Mouse (Mus musculus): ENCODE results near the gene Dhh. TPM values are rescaled to one million over a fixed set of nuclear protein-coding genes. Genes with fewer than 3 reads are reported as not detected.
"Not testable (repeated sequence)": the region's sequence is repeated elsewhere in the genome, so short reads cannot be mapped to it uniquely, and the experiment has no call there.

The Dhh gene
- under 1 TPM in 3 of 4 experiments, not detected in 1; 0.12 to 0.39 (median 0.13) TPM for total RNA-seq (2022)

DNA sequence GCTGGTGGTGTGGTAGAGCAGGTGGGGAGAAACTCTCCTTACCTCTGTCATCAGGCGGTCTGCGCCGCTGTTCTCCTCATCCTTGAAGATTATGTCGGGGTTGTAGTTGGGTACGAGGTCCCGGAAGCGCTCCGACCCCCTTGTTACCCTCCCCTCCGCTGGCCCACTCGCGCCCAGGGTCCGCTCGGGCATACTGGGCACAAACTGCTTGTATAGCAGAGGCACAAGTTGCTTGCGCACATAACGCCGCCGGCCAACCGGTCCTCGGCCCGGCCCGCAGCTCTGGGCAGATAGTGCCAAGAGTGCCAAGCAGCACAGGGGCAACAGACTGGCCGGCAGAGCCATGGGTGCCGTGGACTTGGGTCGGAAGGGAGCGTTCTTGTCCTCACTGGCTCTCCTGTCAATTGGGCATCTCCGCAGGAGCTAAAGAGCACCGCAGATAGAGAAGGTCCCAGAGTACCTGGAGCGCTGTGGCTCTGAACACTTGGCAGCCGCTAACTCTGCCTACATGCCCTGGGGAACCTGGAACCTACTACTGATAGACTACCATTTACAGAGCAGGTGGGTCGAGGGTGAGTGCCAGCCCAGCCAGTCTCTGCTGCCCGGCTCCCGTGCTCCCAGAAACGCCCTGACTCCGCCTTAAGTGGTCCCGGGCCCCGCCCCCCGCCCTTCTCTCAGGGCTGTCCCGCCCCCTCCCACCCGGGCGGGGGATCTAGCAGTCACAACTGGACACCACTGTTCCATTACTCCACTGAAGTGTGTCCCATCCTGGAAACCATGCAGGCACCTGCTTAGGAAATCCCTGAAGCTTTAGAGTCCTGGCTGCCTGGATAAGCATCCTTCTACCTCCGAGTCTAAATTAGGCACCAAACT, at the start of gene Dhh:
Gene Dhh (minus strand): TSS at position 613 of the 873 bp plus-strand sequence.
- DNase-seq (ENCODE audit: low spot score in 2 of 2) = no peak

DNA sequence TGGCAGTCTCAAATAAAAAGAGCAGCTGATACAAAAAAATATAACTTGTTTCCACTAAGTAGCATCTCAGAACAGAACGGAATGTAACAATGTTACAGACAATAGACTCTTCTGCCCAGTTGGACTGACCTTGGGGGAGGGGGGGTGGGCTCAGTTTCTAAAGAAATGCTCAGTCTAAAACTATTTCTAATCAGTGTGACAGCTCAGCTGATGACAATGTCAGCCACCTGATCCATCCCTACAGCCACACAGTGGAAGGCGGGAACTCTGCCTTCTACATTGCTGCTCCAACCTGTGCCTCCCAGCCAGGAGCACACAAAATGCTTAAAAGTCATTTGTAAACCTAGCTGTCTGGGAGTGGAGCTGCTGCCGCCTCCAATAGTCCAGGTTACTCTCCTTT, 49.5 kb upstream of the Dhh start:
- DNase-seq (ENCODE audit: low spot score in 2 of 2) = no peak

DNA sequence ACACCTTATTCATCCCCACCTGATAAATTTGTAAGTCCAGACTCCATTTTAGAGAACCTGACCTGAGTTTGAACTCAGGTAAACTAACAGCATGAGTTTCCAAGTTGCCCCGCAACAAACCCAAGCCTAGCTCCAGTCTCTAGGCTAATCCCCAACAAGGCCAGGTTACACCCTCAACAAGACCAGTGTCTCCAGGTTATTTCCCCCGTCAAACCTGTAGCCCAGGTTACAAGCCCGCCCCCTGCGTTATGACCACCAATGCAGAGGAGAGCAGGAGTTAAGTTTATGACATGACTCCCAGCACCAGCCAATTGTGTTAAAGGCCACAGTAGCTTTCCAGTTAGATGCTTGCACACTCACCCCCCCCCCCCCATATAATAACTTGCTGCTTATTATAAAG, 44.8 kb upstream of the Dhh start:
- DNase-seq (ENCODE audit: low spot score in 2 of 2) = no peak

- no peak for DNase-seq (ENCODE audit: low spot score in 2 of 2)
Measured at GRCm38 (mm10) chr15:98942081-98942480, 43.7 kb upstream of the Dhh start.

- no peak for DNase-seq (ENCODE audit: low spot score in 2 of 2)
Measured at GRCm38 (mm10) chr15:98941539-98941938, 43.2 kb upstream of the Dhh start.

DNA sequence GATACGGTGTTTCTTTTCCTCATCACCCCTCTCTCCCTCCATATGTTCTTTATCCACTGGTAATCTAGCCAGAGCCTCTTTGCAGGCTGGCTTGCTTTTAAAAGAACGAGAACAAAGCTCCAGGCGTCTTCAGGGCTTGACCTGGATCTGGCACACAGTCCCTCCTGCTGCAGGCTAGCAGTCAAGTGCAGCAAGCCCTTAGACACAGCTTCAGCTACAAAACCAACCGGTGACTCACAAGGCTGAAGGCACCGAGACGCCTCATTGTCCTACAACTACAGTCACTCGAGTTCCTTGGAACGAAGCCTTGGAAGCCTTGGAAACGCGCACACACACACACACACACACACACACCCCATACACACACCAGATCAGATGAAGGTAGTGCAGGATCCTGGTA, 42.5 kb upstream of the Dhh start:
- DNase-seq (ENCODE audit: low spot score in 2 of 2) = no peak

DNA sequence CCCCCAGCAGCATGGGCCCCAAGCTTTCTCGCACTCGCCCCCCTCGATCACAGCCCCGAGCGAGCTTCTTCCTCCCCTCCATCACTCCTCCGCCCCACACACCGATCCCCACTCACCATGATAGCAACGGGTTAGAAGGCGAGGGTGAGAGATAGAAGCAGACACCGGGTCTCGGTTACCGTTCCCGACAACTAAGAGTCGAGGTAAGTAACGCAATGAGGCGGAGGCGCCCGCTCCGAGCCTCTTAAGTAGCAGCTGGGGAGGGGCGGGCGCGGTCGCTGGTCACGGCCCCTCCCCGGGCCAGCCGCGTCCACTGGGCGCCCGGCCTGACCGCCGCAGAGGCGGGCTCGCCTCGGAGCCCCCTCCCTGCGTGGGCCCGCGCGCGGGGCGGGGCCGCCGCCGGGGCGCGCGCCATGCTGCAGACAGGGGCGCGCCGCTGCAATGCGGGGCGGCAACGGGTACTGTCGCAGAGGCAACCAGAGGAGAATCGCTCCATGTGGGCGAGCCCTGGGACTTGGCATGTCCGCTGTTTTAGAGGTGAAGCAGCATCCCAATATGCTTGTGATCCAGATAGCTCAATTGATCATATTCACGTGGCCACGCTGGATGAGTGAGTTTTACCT, 36.0 kb upstream of the Dhh start, which contains the start of gene Tuba1b:
Gene Tuba1b (minus strand): TSS at position 349 of the 623 bp plus-strand sequence.
- DNase-seq (ENCODE audit: low spot score in 2 of 2) = peak; percentile 84 to 95

DNA sequence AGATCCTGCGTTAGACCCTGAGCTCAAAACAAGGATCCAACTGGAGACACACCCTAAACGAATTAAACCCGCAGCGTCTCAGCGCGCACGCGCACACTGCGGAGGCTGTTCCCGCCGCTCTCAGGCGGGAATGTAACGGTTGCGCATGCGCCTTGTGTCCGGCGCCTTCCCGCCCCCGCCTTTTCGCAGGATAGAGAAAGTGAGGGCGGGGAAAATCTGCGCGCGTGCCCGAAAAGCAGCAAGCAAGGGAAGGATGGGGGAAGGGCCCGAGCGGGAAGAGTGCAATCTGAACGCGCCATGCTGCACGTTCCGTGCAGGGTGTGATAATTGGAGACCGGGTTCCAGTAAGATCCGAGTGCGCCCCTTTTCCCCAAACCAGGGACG, 35.5 kb upstream of the Dhh start:
- peak; percentile 84 to 94 for DNase-seq (ENCODE audit: low spot score in 2 of 2)

DNA sequence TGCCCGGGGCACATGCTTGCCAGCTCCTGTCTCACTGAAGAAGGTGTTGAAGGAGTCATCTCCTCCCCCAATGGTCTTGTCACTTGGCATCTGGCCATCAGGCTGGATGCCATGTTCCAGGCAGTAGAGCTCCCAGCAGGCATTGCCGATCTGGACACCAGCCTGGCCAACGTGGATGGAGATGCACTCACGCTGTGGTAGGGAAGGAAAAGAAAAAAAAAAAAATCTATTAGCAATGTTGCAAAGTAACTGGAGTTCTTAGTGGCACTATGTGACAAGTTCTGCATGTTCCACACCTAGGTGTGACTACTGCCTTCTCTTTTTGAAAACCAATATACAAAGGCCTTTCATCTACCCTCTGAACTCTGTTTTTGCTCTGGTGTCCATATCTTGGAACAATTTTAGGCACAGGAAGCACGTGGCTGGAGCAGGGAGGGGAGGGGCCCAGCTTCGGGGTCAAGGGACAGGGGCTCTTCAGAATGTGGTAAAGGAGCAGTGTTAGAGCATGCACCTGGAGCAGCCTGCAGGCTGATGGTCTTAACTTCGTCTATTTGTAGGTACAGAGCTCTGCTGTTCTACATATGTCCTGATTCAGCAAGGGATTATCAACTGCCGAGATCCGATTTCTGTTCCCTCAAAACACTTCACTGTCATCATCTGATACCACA, 34.8 kb upstream of the Dhh start:
- DNase-seq (ENCODE audit: low spot score in 2 of 2) = not testable (repeated sequence)

DNA sequence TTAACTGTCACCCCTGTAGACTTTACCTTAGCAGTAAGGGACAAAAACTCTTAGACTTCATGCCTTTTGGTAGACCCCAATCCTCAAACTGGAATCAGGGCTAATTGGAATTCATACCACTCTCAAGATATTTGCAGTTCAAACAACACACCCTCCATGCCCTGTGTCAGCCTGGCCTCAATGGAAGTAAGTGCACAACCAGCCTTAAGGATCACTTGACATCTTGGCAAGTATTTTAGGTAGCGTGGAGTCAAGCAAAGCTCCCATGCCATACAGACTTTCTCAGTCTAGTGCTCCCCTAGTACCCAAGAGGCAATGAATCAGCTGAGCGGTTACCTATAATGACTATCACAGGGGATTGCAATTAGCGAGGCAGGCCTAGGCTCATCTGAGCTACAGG, 32.7 kb upstream of the Dhh start:
- DNase-seq (ENCODE audit: low spot score in 2 of 2) = no peak

DNA sequence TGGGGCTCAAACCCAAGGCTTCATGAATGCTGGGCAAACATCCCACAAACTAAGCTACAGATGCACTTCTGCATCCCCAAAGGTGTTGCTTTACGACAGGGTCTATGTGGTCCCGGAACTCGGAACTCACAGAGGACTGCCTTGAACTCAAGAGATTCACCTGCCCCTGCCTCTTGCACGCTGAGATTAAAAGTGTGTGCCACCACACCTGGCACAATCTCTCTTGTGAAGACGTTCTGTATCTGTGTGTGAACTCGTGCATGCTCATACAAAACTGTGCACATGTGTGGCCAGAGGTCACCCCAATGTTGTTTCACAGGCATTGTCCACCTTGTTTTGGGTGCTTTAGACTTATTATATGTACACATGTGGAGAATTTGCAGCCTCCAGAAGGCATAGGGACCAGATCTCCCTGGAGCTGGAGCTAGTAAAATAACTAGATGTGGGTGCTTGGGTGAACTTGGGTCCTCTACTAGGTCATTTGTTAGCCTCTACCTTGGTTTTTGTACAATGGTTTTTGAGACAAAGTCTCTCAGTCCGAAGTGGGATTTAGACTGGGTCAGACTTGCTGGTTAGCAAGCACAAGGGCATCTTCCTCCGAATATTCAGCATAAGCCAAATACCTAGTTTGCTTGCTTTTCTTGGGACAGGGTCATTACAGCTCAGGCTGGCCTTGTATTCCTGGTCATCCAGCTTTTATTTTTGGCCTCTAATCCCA, 31.8 kb upstream of the Dhh start:
- DNase-seq (ENCODE audit: low spot score in 2 of 2) = no peak

DNA sequence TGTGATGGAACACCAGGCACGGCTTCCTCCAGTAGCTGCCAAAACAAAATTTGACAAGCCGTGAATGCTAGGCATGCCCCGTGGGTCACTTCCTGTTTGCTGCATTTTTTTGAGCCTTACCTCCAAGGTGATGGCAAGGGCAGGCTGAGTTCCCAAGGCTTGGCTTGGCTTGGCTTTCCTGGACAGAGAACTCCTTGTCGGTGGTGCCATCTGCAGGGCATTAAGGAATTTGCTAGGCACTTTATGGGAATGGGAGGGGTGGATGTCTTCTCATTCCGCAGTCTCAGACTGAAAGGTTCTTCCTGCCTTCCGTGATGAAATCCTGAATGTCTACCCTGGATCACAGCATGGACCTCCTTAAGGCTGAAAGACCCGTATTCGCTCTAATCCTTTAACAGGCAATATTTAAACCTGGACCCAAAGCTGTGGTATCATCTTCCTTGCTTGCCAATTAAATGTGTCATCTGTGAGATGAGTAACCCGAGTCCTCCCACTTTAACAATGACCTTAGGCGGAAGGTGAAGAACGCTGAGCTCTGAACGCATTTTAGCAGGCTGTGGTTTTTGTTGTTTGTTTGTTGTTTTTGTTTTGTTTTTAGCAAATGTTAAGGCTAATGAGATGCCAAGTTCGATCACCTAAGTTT, 30.4 kb upstream of the Dhh start:
- DNase-seq (ENCODE audit: low spot score in 2 of 2) = peak; percentile 57 to 61

DNA sequence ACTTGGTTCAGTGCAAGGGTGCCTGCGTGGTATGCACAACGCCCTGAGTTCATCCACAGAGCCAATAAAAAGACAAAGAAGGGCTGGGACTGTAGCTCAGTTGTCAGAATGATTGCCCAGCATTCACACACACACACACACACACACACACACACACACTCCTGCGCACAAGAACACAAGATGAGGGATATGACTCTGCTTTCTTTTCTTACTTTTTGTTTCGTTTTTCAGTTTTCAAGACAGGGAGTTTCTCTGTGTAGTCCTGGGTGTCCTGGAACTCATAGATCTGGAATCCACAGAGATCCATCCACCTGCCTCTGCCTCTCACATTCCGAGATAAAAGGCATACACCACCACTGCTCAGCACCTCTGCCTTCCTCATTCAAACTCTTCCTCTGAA, 29.2 kb upstream of the Dhh start:
- no peak for DNase-seq (ENCODE audit: low spot score in 2 of 2)

DNA sequence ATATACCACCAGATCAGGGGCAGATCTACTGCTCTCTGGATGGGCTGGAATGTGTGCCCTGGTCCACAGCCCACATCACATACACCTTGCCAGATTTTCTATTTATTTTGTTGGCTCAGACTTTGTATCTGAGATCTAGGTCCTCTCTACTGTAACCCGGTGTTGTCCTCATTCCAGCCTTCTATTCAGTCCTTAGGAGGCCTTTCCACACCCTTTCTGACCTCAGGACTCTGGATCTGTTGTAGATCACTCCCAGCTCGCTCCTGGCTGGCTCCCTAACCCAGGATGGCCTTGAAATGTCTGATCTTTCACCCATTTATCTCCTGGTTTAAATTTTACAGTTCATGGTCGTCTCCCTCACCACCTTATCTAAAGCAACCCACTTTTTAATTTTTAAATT, 26.3 kb upstream of the Dhh start:
- DNase-seq (ENCODE audit: low spot score in 2 of 2) = no peak

DNA sequence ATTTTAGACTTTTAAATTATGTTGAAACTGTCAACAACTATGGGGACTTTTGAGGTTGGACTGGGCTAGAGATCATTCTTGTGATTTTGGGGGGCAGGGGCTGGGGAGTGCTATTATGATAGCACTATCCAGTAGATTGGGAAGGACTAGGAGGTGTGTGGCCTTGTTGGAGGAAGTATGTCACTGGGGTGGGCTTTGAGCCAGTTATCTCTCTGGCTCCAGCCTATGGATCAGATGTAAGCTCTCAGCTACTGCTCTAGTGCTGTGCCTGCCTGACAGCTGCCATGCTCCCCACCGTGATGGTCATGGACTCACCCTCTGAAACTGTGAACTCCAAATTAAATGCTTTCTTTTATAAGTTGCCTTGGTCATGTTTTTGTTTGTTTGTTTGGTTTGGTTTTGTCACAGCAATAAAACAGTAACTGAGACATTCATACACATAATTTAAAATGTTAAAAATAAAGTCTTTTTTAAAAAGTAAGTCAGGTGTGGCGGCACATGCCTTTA, 24.7 kb upstream of the Dhh start:
- no peak for DNase-seq (ENCODE audit: low spot score in 2 of 2)

GRCm38 (mm10) chr15:98922581-98922980, 24.2 kb upstream of the Dhh start:
- DNase-seq (ENCODE audit: low spot score in 2 of 2) = no peak

- no peak for DNase-seq (ENCODE audit: low spot score in 2 of 2)
Measured at GRCm38 (mm10) chr15:98921510-98921909, 23.2 kb upstream of the Dhh start.

DNA sequence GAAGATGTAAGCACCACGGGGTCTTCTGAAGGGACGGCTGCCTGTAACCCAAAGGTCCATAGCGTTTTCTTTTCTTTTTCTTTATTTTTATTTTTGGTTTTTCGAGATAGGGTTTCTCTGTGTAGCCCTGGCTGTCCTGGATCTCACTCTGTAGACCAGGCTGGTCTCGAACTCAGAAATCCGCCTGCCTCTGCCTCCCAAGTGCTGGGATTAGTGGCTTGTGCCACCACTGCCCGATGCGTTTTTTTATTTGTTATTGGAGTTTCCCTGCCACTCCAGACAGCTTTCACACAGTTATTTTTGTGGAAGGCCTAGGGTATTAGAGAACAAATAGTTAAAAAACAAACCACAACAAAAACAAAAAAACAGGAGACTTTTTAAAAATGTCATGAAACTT, 20.2 kb upstream of the Dhh start:
- not testable (repeated sequence) for DNase-seq (ENCODE audit: low spot score in 2 of 2)

DNA sequence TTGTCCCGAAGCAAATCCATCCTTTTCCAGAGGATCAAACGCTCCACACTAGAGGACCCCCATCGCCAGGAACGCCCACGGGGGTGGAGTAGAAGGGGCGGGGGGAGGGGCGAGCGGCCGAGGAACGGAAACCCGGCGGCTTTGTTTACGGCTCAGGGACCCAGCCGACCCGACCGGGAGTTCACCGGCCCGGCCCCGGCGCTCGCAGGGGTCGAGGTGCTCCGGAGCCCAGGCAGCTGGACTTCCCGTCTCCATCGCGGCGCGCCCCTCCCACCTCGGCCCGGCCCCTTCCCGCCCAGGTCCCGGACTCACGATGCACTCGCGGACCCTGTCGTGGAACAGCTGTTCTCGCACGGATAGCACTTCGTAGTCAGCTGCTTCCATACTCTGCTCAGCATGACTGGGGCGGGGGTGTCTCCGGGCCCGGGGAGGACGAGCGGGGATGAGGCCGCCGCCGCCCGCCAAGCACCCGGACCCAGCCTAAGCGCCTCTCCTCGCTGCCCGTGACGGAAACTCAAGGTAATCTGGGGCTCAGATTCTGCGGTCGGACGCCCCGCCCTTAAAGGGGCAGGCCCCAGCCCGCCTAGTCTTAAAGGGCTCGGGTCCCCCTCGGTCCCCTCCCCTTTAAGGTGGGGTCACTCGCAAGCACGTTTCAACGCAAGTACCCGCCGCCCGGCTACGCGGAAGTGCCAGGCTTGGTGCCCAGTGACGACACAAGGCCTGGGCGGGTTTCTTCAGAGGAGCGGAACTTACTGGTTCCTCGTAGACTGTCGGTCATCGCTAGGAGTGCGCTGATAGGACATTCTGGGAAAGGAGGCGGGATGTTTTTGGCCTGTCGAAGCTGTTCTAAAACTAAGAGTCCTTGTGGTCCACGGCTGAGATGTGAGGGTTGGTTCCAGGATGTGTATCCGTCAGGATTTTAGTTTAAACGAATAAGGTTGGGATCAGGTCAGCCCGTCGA, 19.5 kb upstream of the Dhh start, which contains the start of gene Lmbr1l:
Gene Lmbr1l (minus strand): TSS at position 694 of the 961 bp plus-strand sequence.
- peak; percentile 94 to 99 for DNase-seq (ENCODE audit: low spot score in 2 of 2)

- no peak for DNase-seq (ENCODE audit: low spot score in 2 of 2)
Measured at GRCm38 (mm10) chr15:98917091-98917490, 18.8 kb upstream of the Dhh start.

Measured in left cerebral cortex, adult 8-10 months (tissue).